Mouse (Mus musculus) intestine, embryonic 16.5 days (tissue): ENCODE measurements around the gene Olfr675. TPM values are rescaled to one million over a fixed set of nuclear protein-coding genes. Genes with fewer than 3 reads are reported as not detected.

Source experiments
- polyA plus RNA-seq: library from polyadenylated mRNA; unstranded; fragments of >200 nt; fragmentation: Nextera tagmentation; extraction: Ambion mirVana; gene quantifications from 2 replicates; pipeline ENCODE4 v1.2.1, GENCODE M21; 2015

Gene Olfr675
- polyA plus RNA-seq, 1 experiment from 2014 or later = not detected

Other genes starting within 250 kb of the Olfr675 start
- not detected in 2 replicates for gene Usp17lb, start 185.9 kb downstream of the Olfr675 start, polyA plus RNA-seq
- not detected in 2 replicates for gene Usp17la, start 171.5 kb downstream of the Olfr675 start, polyA plus RNA-seq
- gene Olfr665, start 150.4 kb downstream of the Olfr675 start, polyA plus RNA-seq = not detected in 2 replicates
- gene Olfr666, start 132.5 kb downstream of the Olfr675 start, polyA plus RNA-seq = not detected in 2 replicates
- not detected in 2 replicates for gene Olfr667, start 107.0 kb downstream of the Olfr675 start, polyA plus RNA-seq
- gene Olfr668, start 100.4 kb downstream of the Olfr675 start, polyA plus RNA-seq = not detected in 2 replicates
- not detected in 2 replicates for gene Olfr669, start 94.2 kb downstream of the Olfr675 start, polyA plus RNA-seq
- gene Olfr670, start 65.8 kb downstream of the Olfr675 start, polyA plus RNA-seq = not detected in 2 replicates
- gene Olfr671, start 49.3 kb downstream of the Olfr675 start, polyA plus RNA-seq = not detected in 2 replicates
- not detected in 2 replicates for gene Olfr672, start 26.4 kb downstream of the Olfr675 start, polyA plus RNA-seq
- not detected in 2 replicates for gene Olfr676, start 4.2 kb upstream of the Olfr675 start, polyA plus RNA-seq
- not detected in 2 replicates for gene Olfr677, start 22.9 kb upstream of the Olfr675 start, polyA plus RNA-seq
- gene Olfr678, start 36.0 kb upstream of the Olfr675 start, polyA plus RNA-seq = not detected in 2 replicates
- not detected in 2 replicates for gene Olfr679, start 52.7 kb upstream of the Olfr675 start, polyA plus RNA-seq
- gene Olfr680-ps1, start 64.4 kb upstream of the Olfr675 start, polyA plus RNA-seq = not detected in 2 replicates
- gene Olfr681, start 88.4 kb upstream of the Olfr675 start, polyA plus RNA-seq = not detected in 2 replicates
- not detected in 2 replicates for gene Olfr683, start 118.6 kb upstream of the Olfr675 start, polyA plus RNA-seq
- gene Olfr684, start 135.2 kb upstream of the Olfr675 start, polyA plus RNA-seq = not detected in 2 replicates
- gene Olfr685, start 157.6 kb upstream of the Olfr675 start, polyA plus RNA-seq = not detected in 2 replicates
- not detected in 2 replicates for gene Olfr686, start 179.0 kb upstream of the Olfr675 start, polyA plus RNA-seq